Mouse (Mus musculus) retina, embryonic 14.5 days (tissue): ENCODE results near the gene Pcdh9.
A peak's percentile ranks its signal among the peaks of the same experiment; 100 is the strongest.

Experiments used
- DNase-seq: peaks from one replicate; pipeline ENCODE4 v3.0.0-alpha.2; 2015; ENCODE audit warnings: low spot score

Pcdh9 gene

GRCm38 (mm10) chr14:93794530-93794929 is 95.9 kb downstream of the Pcdh9 start:
- DNase-seq: no peak

GRCm38 (mm10) chr14:93786234-93786633 is 104.2 kb downstream of the Pcdh9 start:
- no peak for DNase-seq

DNA sequence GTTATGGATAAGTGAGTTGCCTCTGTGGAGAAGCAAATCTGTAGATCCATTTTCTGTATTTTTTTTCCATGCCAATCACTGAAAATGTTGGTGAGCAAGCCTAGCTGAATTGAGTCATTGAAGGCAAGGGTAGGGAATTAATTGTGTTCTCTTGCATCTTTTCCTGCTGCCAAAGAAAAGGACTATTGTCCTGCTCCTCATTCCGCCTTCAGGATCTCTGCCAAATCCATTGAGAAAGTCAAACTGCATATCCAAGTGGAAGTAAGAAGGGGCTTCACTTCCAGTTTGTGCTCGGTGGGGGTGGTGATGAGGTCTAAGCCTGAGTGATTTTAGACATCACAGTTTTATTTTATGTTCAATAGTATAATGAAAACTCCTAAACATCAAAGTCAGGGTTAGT is 105.4 kb downstream of the Pcdh9 start:
- peak; percentile 15 for DNase-seq

GRCm38 (mm10) chr14:93762855-93763254 is 127.6 kb downstream of the Pcdh9 start:
- no peak for DNase-seq

GRCm38 (mm10) chr14:93734077-93734673 is 156.3 kb downstream of the Pcdh9 start:
- DNase-seq: no peak

- DNase-seq: no peak
These were observed 164.7 kb downstream of the Pcdh9 start for GRCm38 (mm10) chr14:93725798-93726197.

- DNase-seq: no peak
These were observed 171.3 kb downstream of the Pcdh9 start for GRCm38 (mm10) chr14:93719208-93719607.

DNA sequence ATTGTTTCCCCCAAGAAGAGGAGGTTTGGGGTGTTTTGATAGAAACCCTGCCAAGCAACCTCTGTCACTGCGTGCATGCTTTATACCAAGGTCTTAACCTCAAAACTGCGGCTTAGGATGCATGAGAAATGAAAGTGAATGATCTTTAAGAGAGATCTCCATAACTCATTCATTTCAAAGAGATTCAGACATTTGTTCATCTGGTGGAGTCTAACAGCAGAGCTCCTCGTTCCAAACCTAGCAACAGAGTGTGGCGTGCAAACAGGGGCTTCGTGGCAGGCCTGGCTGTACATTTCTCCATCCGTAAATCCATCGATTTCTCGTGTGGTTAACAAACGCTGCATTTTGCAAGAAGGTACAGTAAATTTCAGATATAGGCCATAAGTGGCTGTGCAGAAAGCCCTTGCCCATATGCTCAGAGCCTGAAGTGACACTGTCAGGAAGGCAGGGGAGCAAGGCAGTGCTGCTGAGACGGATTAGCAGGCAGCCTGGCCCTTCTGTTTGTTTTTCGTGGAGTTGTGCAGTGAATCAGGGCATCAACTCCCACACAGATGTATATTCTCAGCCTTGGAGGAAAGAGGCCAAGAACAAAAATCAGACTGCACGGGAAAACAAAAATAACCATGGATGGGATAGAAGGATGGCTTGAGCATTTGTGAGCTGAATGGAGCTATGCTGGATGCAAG is 177.1 kb downstream of the Pcdh9 start:
- no peak for DNase-seq

GRCm38 (mm10) chr14:93708651-93709050 is 181.8 kb downstream of the Pcdh9 start:
- DNase-seq: peak; percentile 51

DNA sequence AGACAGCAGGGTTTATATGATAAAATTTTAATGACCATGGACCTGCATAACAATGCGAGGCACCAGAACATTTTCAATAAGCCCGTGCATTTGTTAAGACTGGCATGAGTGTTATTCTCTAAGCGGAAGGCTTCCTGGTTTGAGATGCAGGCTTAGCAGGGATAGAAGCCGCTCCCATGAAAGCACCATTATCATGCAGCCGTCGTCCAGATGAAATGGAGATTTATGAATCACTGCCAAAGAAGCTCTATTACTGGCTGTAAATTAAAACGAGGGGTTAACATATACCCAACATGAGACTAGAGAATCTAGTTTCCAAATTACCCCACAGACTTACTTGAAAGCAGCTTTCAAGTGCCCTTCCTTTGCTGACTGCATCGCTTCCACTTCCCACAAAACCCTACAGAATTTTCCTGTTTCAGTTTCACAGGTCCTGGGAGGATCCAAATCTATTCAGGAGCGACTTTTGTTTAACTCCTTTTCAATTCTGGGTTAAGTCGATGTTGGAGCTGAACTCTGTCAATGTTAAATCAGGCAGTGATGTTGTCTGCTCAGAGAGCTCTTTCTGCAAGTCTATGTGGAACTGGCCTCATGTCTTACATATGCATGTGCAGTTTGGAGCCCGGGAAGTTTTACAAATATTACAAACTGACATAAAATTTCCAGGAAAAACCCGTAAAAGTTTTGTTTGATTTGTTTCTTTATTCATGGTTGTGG is 188.9 kb downstream of the Pcdh9 start:
- DNase-seq: no peak

- DNase-seq: no peak
These were observed 189.6 kb downstream of the Pcdh9 start for GRCm38 (mm10) chr14:93700916-93701315.

DNA sequence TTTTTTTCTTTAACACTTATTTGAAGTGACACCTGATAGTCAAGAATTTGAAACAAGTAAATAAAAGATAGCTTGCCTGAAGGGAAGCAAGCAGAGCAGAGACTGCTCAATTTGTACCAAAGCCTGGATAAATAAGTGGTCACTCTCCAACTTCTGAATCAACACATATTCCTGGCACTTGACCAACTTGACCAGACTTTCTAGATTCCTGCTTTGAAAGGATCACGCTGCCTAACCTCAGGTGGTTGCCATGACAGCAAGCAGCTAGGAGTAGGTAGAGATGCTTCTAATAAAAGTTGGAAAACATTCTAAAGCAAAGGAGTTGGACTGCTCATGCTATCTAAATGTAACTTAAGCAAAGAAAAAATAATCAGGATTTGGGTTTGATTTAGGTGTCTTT is 205.8 kb downstream of the Pcdh9 start:
- no peak for DNase-seq

DNA sequence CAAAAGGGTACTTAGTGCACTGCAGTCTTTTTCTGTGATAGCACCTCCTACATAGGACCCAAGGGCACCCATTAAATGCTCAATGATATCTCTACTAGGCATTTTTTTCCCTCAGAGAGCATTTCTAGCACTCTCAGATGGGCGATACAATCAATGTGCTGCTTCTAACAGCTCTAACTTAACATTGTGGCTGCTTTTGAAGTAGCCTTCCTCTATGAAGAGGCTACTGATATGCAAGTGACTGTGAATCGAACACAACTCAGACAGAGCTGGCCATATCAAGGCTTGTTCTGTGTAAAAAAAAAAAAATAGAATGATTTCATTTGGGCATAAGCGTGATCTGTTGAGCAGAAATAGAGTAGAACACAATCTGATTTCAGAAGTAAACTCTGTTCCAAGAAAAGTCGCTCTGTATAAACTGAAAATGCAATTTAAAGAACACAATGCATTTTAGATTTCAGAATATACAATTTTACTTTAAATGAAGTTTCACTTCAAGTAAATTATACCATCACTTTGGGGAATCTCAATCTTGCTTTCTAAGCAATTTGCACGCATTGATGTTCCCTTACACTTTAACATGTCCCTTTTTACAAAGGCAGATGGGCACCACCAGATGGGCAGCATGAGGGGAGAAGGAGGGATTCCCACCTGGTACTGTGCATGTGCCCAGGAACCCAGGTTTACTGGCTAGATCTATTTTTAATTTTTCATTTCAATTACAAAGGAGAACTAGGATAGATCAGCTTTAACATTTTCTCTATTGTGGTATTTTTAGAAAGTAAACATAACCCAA is 215.0 kb downstream of the Pcdh9 start:
- DNase-seq: no peak

GRCm38 (mm10) chr14:93653986-93654757 is 236.3 kb downstream of the Pcdh9 start:
- no peak for DNase-seq

DNA sequence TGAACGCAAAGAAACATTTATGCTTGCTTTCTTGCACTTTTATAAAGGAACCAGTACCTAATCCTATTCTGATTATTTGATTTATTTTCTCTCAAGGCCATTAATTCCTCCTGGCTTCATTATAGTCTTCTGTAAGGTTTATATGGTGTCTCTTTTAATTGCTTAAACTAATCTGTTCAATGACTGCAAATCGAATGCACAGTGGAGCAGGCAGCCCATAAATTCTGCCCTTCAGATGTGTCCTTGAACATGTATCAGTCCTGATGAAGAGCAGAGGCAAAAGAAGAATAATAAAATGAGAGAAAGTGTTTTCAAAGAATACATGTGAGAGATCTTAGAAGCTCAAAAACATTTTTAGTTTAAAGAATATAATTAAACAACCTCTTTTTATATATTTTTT is 263.2 kb downstream of the Pcdh9 start:
- DNase-seq: no peak

- DNase-seq: no peak
These were observed 266.3 kb downstream of the Pcdh9 start for GRCm38 (mm10) chr14:93624144-93624543.

DNA sequence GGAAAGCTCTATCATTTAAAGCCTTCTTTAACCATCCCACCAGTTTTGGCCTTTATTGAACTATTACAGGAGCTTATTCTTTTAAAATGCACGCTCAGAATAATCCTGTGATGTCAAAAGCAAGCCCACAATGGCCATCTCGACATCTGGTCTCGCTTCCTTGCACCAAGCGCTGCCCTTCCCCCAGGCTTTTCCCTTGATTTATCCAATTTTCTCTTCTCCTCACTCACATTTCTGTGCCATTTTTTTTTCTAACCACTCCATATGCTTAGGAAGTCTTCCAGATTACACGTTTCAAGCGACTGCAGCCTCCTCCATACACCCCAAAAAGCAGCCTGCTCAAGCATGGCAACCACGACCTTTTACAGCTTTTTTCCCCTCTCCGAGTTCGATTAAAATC is 269.3 kb downstream of the Pcdh9 start:
- no peak for DNase-seq

GRCm38 (mm10) chr14:93607546-93607945 is 282.9 kb downstream of the Pcdh9 start:
- no peak for DNase-seq

- DNase-seq: no peak
These were observed 290.5 kb downstream of the Pcdh9 start for GRCm38 (mm10) chr14:93599997-93600396.

DNA sequence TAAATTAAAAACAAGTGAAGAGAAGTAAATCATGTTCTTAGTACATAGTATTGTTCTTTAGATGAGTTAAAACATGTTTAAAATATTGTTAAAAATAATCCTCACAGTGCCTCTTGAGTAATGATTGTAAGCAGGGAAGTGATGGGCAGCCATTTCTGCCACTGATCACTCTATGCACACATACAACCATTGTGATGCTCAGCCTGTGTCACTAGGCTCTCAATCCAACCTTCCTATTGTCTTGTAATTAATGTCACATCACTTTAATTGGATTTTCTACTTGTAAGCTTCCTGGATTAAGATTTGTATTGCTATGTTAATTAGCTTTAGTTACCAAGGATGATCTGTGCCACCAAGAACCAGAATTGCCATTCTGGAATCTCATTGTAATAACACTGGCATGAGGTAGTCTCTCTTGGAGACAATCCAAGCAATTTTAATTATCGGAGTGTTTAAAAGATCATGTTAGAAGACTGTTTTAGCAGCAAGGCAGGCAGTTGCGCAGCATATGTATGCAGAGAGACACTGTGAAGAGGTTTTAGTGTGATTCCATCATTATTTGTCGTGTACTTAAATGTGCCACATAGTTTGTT is 305.0 kb downstream of the Pcdh9 start:
- peak; percentile 41 for DNase-seq

DNA sequence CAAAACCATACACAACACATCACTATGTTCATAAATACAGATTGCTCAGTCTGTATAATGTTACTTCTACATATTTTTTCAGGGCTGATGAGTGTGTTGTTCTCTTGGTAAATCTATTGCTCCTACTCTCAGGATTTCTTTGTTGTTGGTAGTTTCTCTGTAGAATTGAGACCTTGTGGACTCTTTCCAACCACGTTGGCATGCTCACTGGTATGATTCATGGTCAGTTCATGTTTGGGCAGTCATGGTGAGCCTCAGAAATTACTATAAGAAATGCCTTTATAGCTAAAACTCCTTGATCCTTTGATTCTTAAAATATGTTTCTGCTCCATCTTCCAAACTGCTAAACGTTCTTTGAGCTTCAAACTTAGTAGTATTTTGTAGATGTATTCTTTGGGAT is 326.1 kb downstream of the Pcdh9 start:
- DNase-seq: no peak
